Mouse (Mus musculus) naive thymus-derived CD4-positive, alpha-beta T cell, adult 2 months (primary cell): ENCODE measurements around the gene Tbp.
"Not testable (repeated sequence)": the region's sequence is repeated elsewhere in the genome, so short reads cannot be mapped to it uniquely, and the experiment has no call there.

Experiments
- DNase-seq: peaks from one replicate; pipeline ENCODE4 v3.0.0-alpha.2; 2011; ENCODE audit warnings: low read depth

The Tbp gene

DNA sequence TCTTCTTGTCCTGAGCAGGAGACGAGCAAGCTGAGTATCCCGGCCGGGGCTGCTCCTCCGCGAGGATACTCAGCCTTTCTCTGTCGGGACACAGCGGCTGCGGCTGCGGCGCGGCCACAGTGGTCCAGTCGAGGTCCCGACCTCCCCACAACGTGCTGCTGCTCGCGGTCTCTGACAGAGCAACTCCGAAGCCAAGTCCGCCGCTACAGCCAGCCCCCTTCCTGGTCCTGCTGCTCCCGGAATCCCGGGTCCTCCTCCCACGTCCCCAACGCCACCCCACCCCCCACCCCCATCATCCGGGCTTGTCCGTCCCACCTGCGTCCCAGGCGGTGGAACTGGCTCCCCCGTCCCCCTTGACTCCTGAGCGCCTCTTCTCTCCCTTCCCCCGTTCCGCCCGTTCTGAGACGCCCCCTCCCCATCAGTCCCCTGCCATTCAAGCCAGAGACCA lies 36.8 kb downstream of the Tbp start:
- DNase-seq, result no peak

DNA sequence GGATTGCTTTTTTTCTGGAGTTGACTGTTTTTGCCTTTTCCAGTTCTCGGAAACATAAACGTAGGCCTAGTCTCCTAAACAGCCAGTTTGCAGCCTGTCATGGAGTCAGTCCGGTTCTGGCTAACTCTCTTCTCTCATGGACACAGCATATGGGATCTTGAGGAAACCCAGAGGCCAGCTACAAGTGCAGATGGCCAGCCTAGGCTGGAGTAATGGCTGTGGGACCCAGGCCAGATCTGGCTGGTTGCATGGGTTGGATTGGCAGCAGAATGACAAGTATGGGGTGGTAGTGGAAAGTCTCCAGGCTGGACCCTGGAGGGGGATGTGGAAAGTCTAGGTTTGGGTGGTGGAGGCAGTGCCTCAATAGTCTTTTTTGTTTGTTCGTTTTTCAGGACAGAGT lies 40.6 kb downstream of the Tbp start:
- no peak for DNase-seq

DNA sequence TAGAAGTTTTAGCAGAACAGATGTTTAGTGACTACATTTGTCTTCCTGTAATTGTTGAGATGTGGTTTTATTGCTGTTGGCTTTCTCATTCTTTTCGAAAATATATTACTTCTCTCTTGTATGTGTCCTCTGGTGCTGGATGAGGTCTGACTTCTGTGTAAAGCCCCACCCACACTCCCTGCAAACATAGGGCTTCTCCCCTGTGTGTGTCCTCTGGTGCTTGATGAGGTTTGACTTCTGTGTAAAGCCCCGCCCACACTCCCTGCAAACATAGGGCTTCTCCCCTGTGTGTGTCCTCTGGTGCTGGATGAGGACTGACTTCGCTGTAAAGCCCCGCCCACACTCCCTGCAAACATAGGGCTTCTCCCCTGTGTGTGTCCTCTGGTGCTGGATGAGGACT lies 44.2 kb downstream of the Tbp start:
- not testable (repeated sequence) for DNase-seq

DNA sequence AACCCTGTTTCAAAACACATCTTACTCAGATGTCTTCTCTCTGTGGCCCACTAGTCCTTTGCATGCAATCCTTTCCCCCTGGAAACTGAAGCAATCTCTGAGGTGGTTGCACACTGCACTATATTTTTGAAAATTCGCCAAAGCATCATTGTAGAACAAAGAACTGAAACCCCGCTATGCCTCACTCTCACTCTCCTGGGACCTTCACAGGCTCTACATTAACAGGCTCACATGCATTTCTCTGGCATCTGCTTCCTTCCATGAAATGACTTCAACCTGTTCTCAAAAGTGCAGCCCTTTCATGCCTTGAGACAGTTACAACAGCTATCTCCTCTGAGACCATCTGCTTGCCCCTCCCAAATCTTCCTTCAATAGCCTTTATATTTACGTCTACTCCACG lies 46.8 kb downstream of the Tbp start:
- DNase-seq, result no peak

DNA sequence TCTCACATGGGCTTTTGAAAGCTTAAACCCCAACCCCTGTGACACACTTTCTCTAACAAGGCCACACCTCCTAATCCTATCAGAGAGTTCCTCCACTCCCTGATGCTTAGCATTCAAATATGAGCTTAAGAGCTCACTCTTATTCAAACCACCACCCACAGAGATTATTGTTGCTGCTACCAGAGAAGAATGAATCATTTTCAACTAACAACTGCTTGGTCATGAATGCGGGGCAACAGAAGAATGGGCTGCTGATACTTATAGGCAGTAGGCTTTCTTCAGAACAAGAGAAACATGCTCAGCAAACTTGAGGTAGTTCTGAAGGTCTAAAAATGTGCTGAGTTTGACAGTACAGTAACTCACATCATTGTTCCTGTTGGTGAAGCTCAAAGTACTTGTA lies 50.0 kb downstream of the Tbp start:
- DNase-seq, result no peak

DNA sequence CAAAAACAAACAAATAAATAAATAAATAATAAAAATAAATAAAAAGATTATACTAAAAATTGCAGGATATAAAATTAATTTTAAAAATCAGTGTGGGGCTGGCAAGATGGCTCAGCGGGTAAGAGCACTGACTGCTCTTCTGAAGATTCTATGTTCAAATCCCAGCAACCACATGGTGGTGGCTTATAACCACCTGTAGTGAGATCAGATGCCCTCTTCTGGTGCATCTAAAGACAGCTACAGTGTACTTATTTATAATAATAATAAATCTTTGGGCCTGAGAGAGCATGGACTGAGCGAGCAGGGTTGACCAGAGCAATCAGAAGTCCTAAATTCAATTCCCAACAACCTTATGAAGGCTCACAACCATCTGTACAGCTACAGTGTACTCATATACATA lies 60.3 kb downstream of the Tbp start:
- DNase-seq, result no peak

DNA sequence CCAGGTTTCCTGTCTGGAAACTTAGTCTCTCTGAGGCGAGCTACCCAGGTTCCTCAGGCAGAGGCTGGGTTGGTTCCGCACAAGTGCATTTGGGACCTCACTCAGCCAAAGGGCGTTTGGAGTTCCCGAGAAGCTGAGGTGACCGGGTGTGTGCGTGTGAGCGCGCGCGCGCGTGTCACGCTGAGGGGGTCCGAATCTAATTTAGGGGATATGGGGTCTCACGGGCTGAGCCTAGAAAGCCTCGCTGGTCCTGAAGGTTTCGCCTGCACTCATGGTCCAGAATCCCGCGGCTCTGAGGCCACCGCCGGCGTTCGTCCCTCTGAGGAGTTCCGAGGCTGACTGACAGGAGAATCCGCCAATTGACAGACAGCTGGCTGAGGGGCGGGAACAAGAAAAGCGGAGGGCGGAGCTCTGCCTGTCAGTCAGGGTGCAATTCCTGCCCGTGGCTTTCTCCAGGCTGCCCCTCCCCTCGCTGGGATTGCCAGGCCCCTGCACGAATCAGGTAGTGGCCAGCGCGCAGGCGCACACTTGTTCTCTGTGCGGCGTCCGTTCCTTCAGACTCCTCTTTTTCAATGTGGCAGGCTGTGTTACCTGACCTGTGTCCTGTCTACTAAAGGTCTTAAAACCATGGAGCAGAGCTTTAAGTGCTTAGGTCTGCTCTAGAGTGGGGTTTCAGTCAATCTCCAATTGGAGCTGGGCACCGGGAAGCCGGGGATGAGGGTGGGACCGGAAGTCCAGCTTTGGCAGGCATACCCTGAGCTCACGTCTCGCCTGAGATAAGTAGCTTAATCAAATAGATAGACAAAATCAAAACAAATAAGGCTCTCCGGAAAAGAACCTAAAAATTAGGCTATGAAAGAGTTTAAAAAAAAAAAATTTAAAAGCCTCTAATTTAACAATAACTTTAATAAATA lies 64.6 kb downstream of the Tbp start, which contains the start of gene Prdm9:
Gene Prdm9 (minus strand): TSS at position 341 of the 914 bp plus-strand sequence.
- DNase-seq, result peak; percentile 98

DNA sequence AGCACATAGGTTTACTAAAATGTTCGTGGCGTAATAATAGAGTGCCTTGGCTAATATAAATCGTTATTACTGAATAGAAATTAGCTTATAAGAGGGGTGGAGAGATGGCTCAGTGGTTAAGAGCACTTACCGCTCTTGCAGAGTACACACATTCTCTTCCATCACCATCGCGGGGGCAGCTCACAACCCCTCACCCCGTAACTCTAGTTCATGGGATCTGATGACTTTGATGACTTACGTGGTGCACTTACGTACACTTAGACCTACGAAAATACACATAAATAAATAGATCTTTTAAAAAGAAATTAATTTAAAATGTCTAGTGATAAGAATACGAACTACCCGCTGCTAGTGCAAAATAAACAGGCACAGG lies 65.2 kb downstream of the Tbp start:
- no peak for DNase-seq

DNA sequence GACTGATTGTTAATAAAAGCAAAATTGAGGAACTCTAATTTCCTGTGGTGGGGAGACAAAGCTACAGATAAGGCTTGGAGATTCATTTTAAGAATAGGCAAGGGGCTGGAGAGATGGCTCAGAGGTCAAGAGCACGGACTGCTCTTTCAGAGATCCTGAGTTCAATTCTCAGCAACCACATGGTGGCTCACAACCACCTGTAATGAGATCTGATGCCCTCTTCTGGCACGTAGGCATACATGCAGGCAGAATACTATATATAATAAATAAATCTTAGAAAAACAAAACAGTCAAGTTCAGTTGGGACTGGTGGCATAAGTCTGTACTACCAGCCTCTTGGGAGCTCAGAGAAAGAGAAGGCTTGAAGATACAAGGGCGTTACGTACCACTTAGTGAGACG lies 67.2 kb downstream of the Tbp start:
- no peak for DNase-seq

DNA sequence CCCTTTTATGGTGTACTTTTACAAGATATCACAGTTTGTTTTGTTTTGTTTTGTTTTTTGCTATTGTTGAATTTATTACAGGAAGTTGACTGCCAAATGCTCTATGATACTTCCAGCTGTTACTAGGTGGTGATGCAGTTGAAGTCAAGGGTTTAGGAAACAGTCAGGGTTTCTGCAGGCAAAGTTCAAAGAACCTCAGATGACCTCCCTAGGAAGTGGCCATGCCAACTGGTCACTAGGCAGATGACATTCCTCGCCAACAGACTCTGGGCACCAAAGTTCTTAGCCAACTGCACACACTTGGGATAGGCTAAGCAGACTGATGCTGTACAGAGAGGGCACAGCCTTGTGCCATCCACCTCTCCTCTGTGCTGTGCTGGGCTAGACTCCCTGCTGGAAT lies 75.4 kb downstream of the Tbp start:
- DNase-seq, result no peak

DNA sequence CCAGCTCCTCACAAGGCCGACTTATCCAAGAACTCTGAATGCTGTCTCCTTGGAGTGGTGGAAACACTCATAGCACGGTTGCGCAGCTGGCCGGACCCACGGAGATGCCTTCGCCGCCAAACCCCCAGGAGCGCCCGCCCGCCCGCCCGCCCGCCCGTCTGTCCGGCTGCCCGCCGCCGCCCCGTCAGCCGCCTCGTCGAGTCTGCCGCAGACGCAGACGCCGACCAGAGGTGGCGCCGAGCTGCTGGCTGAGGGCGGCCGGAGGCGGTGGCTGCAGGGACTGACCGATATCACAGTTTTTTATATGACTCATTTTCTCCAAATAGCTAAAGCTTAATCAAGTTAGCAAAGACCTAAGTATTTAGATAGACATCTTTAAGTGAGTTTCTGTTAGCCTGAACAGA lies 77.6 kb downstream of the Tbp start:
- no peak for DNase-seq
